Comparison of ENCODE assay signal across 8 mouse cellular contexts in the genomic region with DNA sequence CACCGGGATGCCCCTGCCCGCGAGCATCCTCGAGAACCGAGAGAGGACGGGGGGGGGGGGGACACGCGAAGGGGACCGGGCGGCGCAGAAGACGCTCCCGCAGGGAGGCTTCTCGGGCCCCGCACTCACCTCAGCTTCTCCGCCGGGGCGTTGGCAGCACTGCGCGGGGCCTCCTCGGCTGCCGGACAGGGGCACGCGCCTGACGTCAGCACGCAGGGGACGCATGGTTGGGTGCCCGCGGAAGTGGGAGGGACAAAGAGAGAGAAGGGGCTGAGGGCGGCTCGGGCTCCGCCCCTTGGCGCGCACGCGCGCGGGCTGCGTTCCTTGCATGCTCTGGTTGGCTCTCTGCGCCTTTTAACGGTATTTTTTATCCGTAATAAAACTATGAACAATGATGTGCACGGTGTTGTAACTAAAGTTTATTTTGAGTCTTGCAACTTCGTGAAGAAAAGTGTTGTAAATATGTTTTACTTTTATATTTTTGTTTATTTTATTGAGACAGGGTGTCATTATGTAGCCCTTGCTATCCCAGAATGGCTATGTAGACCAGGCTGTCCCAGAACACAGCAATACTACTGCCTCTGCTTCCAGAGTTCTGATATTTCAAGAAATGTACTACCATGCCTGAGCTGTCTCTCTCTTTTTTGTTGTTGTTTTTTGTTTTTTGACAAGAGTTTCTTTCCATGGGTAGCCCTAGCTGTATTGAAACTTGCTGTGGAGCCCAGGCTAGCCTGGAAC. TPM values are rescaled to one million over a fixed set of nuclear protein-coding genes. Genes with fewer than 3 reads are reported as not detected.
A peak's percentile ranks its signal among the peaks of the same experiment; 100 is the strongest.
DNase-seq lines count a peak whose midpoint lies in the region; ATAC-seq and TF ChIP-seq lines count a peak whose summit lies in the region.

A gene (minus strand): TSS at position 204 of the 738 bp plus-strand sequence.

- WGBS in heart, embryonic 12.5 days = under 1% methylated on average over 37 of the region's 44 CpGs
- under 1% methylated on average over 34 of the region's 44 CpGs for WGBS in kidney, postnatal 0 days
- 0% methylated on average over 32 of the region's 44 CpGs for WGBS in liver, embryonic 11.5 days
- WGBS in stomach, embryonic 14.5 days = under 1% methylated on average over 30 of the region's 44 CpGs

- H3K27me3 ChIP-seq in heart, embryonic 12.5 days (replicated peaks) = no peaks in the 10 kb centered on the region
- H3K27me3 ChIP-seq in kidney, postnatal 0 days (ENCODE audit: insufficient read depth, low read length) = no peaks in the 10 kb centered on the region
- H3K27me3 ChIP-seq in liver, embryonic 11.5 days (replicated peaks; ENCODE audit: control insufficient read depth, insufficient read depth, low read length) = no peaks in the 10 kb centered on the region
- no peaks in the 10 kb centered on the region for H3K27me3 ChIP-seq in stomach, embryonic 14.5 days (ENCODE audit: control insufficient read depth, insufficient read depth, low read length)

- H3K9me3 ChIP-seq in heart, embryonic 12.5 days (replicated peaks) = no peaks in the 10 kb centered on the region
- no peaks in the 10 kb centered on the region for H3K9me3 ChIP-seq in kidney, postnatal 0 days (replicated peaks; ENCODE audit: low read length)
- H3K9me3 ChIP-seq in liver, embryonic 11.5 days (ENCODE audit: control insufficient read depth, low read length) = no peaks in the 10 kb centered on the region
- no peaks in the 10 kb centered on the region for H3K9me3 ChIP-seq in stomach, embryonic 14.5 days (ENCODE audit: control insufficient read depth, low read depth, low read length)

- peak within 1 kb of the TSS; percentile 95 for H3K27ac ChIP-seq in heart, embryonic 12.5 days (ENCODE audit: poor library complexity, severe bottlenecking)
- H3K27ac ChIP-seq in kidney, postnatal 0 days = peak within 1 kb of the TSS; percentile 99
- peak within 1 kb of the TSS; percentile 98 for H3K27ac ChIP-seq in liver, embryonic 11.5 days (ENCODE audit: low read depth, low read length)
- H3K27ac ChIP-seq in stomach, embryonic 14.5 days (ENCODE audit: low read length) = peak within 1 kb of the TSS; percentile 94

- H3K36me3 ChIP-seq in heart, embryonic 12.5 days = no peaks in the 10 kb centered on the region
- H3K36me3 ChIP-seq in kidney, postnatal 0 days (ENCODE audit: insufficient read depth, low read length) = no peaks in the 10 kb centered on the region
- no peaks in the 10 kb centered on the region for H3K36me3 ChIP-seq in liver, embryonic 11.5 days (ENCODE audit: control insufficient read depth, insufficient read depth, low read length)
- H3K36me3 ChIP-seq in stomach, embryonic 14.5 days (ENCODE audit: control insufficient read depth, insufficient read depth, low read length) = no peaks in the 10 kb centered on the region

- H3K4me2 ChIP-seq in heart, embryonic 12.5 days = peak within 1 kb of the TSS; percentile 82
- peak within 1 kb of the TSS; percentile 67 for H3K4me2 ChIP-seq in kidney, postnatal 0 days (ENCODE audit: low read length)
- peak within 1 kb of the TSS; percentile 87 for H3K4me2 ChIP-seq in liver, embryonic 11.5 days
- peak within 1 kb of the TSS; percentile 85 for H3K4me2 ChIP-seq in stomach, embryonic 14.5 days (replicated peaks; ENCODE audit: low read depth, low read length)

- peak within 1 kb of the TSS; percentile 99 for H3K9ac ChIP-seq in heart, embryonic 12.5 days
- H3K9ac ChIP-seq in kidney, postnatal 0 days (ENCODE audit: low read depth, low read length) = peak within 1 kb of the TSS; percentile 100
- H3K9ac ChIP-seq in liver, embryonic 11.5 days (ENCODE audit: low read depth, low read length) = peak within 1 kb of the TSS; percentile 98
- H3K9ac ChIP-seq in stomach, embryonic 14.5 days (replicated peaks; ENCODE audit: low read depth, low read length) = peak within 1 kb of the TSS; percentile 100

- peak; percentile 98 for DNase-seq in CD4-positive helper T cell, adult 2 months (ENCODE audit: low read depth, low spot score)
- peak; percentile 92 for DNase-seq in brain, embryonic 18.5 days (ENCODE audit: low read depth, low spot score)
- DNase-seq in kidney, postnatal 0 days (ENCODE audit: low spot score) = peak; percentile 98
- peak; percentile 99 for DNase-seq in liver, embryonic 11.5 days (ENCODE audit: low spot score)
- DNase-seq in naive thymus-derived CD4-positive, alpha-beta T cell, adult 2 months (ENCODE audit: low read depth) = peak; percentile 98

- H3K4me3 ChIP-seq in heart, embryonic 12.5 days = peak within 1 kb of the TSS; percentile 71
- peak within 1 kb of the TSS; percentile 99 for H3K4me3 ChIP-seq in kidney, postnatal 0 days (replicated peaks; ENCODE audit: low read depth, low read length)
- peak within 1 kb of the TSS; percentile 93 for H3K4me3 ChIP-seq in liver, embryonic 11.5 days (ENCODE audit: low read depth, low read length)
- H3K4me3 ChIP-seq in stomach, embryonic 14.5 days (ENCODE audit: low read depth, low read length) = peak within 1 kb of the TSS; percentile 93

- peak; percentile 99 for ATAC-seq in erythroid progenitor cell, adult 5-6 weeks (replicated peaks; ENCODE audit: low FRiP score, poor library complexity, severe bottlenecking)
- ATAC-seq in heart, embryonic 12.5 days (ENCODE audit: insufficient number of reproducible peaks, low FRiP score) = peak; percentile 98
- ATAC-seq in kidney, postnatal 0 days (replicated peaks; ENCODE audit: low FRiP score, low read depth) = peak; percentile 97
- peak; percentile 95 for ATAC-seq in liver, embryonic 11.5 days (replicated peaks; ENCODE audit: low FRiP score)
- peak; percentile 98 for ATAC-seq in stomach, embryonic 14.5 days (ENCODE audit: insufficient number of reproducible peaks, insufficient read depth, low FRiP score, low read depth)

- TF ChIP-seq CTCF in kidney, postnatal 0 days (IDR thresholded peaks at IDR 0.05; ENCODE audit: low read depth) = no peak

- peaks cover 33% of the 10 kb centered on the region for H3K4me1 ChIP-seq in heart, embryonic 12.5 days (replicated peaks)
- H3K4me1 ChIP-seq in kidney, postnatal 0 days (replicated peaks; ENCODE audit: insufficient read depth, low read length) = peaks cover 16% of the 10 kb centered on the region
- H3K4me1 ChIP-seq in liver, embryonic 11.5 days (replicated peaks; ENCODE audit: control insufficient read depth, insufficient read depth, low read length) = peaks cover 15% of the 10 kb centered on the region
- peaks cover 19% of the 10 kb centered on the region for H3K4me1 ChIP-seq in stomach, embryonic 14.5 days (ENCODE audit: control insufficient read depth, insufficient read depth, low read length)

RNA-seq across cellular contexts. Expression of the gene that starts here (rescaled TPM):
- 284 and 321 TPM in 2 replicates for total RNA-seq in erythroid progenitor cell, adult 5-6 weeks (2015; ENCODE audit: low replicate concordance)
- total RNA-seq in erythroid progenitor cell, adult 5-6 weeks (2017; ENCODE audit: low replicate concordance) = 140 and 178 TPM in 2 replicates
- 528 and 544 TPM in 2 replicates for polyA plus RNA-seq in heart, embryonic 12.5 days (2016; fragmentation: Nextera tagmentation; extraction: Ambion mirVana)
- polyA plus RNA-seq in kidney, postnatal 0 days (2015; fragmentation: Nextera tagmentation; extraction: Ambion mirVana) = 592 and 644 TPM in 2 replicates
- 459 and 500 TPM in 2 replicates for polyA plus RNA-seq in liver, embryonic 11.5 days (2014; fragmentation: Nextera tagmentation; extraction: Ambion mirVana)
- polyA plus RNA-seq in stomach, embryonic 14.5 days (2014; fragmentation: Nextera tagmentation; extraction: Ambion mirVana) = 707 and 719 TPM in 2 replicates

Comparison
In these comparisons a context has a peak if more than half of its experiments do, and no peak if none do; other contexts are left out.
1. Peak in every context shown above with its lines: DNase-seq, ATAC-seq, H3K4me3 ChIP-seq and H3K27ac ChIP-seq.